Mouse (Mus musculus): ENCODE results near the gene Kcnmb2.

DNA sequence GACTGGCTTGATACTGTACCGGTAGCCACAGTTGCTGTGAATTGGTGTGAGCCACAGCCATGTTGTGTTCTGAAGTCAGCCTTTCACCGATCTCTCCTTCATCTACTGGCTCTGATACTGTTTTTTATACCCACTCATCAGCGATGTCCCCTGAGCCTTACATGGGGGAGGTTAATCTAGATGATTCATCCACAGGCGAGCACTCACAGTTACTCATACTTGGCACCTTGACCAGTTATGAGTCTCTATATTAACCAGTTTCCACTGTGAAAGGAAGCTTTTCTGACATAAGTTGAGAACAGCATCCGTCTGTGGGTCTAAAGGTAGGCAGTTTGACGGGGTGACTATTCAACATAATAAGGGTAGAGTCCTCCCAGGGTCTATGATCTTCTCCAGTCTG lies 118.7 kb downstream of the Kcnmb2 start:
- TF ChIP-seq CTCF (IDR thresholded peaks at IDR 0.05; ENCODE audit: low read depth), result no peak
- no peak for TF ChIP-seq EP300 (optimal IDR thresholded peaks at IDR 0.05)
